Mouse (Mus musculus) mouse embryonic stem cell (cell line): Measurements from ENCODE around the gene 2700081O15Rik.
"Not testable (repeated sequence)": the region's sequence is repeated elsewhere in the genome, so short reads cannot be mapped to it uniquely, and the experiment has no call there.

Experiments
- in situ Hi-C, 2 experiments: fragments of 300-500 bp; cut with MboI; formaldehyde crosslinking; loops; 1 replicate in 1 of 2; 3 replicates in 1 of 2; pipeline ENCODE4 v1.14.3; 2019 to 2020; ENCODE audit warnings: low sequenced_read_pairs in 2 of 2, low pct_unique_long_range_greater_than_20kb in 1 of 2, mixed read lengths in 1 of 2; ENCODE audit not compliant: unreplicated experiment in 1 of 2

2700081O15Rik gene

DNA sequence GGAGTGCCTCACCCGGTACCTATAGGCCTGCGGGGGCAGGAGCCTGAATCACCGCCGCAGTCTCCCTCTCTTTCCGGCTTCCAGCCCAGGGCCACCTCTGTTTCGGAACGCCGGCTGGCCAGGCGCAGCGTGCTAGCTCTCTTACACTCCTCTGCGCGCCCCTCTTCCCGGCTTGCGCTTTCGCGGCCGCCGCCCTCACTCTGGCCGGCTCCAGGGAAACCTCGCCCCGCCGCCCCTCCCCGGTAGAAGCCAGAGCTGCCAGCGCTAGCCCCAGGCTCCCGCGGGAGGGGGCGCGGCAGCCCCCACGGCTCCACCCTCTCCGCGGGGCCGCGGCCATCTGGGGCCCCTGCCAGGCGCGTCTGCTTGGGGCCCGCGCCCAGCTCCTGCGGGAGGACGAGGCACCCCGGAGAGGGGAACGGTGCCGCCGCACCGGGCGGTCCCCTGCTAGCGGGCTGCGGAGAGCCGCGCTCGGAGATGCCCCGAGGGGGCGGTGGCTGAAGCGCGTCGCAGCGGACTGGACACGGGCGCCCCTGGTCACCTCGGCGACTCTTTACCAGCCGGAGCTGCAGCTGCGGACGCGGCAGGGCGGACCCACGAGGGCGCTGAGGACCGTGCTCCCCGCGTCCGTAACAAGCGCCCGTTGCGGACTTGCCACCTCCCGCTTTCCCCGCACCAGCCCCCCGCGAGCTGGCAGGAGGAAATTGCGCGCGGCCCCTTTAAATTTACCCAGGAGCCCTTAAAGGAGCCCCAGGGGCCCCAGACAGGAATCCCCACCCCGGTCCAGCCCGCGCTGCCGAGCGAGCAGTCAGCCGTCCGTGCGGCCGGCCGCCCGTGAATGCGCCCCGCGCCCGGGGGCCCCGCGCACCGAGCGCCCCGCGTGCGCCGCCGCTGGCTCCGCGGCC, at the start of gene 2700081O15Rik:
TSS of gene 2700081O15Rik (plus strand) at position 792 of the 902 bp plus-strand sequence.
- in situ Hi-C loops: loop anchor here (5.0 to 25.0 kb wide), 2 partner anchors 70 to 355 kb away; partner anchors contain the start of gene Macrod1 (in 1 of the 2)

DNA sequence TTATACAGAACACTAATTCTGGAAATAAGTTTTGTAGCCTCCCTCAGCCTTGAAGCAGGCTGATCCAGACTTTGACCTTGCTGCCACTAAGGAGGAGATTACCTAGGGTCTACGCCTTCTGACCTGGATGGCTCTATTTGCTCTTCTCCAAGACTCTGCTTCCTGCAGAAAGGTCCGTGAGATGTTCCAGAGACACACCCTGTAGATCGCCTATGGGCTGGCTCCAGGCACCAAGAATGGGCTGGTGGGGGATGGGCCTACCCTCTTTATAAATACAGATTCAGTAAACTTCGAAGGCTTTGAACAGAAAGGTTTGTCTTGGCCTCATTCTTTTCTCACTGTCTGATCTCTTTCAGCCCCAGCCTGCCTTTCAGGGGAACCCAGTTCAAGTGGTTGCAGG, 48.0 kb upstream of the 2700081O15Rik start:
- in situ Hi-C loops: not testable (repeated sequence)

DNA sequence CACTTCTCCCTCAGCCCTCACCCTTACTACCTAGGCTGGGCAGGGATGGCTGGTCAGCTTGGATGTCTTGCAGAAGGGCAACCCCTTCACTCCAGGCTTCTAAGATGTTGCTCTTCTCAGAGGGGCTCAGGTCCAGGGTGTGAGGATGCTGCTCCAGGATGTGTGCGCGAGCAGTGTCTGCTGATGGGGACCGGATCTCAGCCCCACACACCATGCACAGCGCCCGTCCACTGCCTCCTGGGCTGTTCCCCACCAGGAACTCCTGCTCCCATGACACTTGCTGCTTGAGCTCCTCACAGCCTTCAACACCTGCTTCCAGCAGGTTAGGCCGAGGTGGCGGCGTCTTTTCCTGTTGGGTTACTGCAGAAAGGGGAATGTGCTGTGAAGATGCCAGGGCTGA, 42.9 kb upstream of the 2700081O15Rik start:
- in situ Hi-C loops: no loop called here

DNA sequence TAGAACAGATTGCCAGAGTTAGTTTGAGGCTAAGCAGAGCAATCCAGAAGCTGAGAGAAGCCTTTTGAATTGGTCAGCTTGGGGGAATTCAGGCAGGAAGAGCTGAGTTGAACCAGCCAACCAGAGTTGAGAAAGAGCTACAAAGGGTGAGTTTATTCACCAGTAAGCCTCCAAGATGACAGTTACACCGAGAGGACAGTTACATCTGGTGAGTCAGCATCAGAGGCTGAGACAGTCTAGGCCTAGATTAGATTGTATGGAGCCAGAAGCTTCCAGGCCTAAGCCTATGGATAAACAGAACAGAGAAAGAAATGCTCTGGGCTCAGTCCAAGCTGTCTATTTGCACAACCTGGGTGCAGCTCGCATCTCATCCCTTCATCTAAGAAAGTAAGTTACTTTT, 39.8 kb upstream of the 2700081O15Rik start:
- in situ Hi-C loops: no loop called here

DNA sequence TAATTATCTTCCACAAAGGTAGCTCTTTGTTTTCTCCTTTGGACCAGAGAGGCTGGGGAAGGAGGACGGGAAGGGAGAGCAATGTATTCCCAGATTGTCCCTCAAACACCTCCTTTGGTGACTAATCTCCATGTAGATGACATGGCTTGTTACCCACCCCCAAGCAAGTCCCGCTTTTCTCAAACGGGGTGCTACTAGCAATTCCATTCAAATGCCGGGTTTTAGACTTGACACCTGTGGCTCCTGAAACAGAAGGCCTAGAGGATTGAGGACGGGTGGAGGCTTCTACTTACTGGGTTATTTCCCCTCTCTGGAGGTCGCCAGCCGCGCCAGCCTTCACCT, 35.5 kb upstream of the 2700081O15Rik start:
- in situ Hi-C loops: no loop called here

DNA sequence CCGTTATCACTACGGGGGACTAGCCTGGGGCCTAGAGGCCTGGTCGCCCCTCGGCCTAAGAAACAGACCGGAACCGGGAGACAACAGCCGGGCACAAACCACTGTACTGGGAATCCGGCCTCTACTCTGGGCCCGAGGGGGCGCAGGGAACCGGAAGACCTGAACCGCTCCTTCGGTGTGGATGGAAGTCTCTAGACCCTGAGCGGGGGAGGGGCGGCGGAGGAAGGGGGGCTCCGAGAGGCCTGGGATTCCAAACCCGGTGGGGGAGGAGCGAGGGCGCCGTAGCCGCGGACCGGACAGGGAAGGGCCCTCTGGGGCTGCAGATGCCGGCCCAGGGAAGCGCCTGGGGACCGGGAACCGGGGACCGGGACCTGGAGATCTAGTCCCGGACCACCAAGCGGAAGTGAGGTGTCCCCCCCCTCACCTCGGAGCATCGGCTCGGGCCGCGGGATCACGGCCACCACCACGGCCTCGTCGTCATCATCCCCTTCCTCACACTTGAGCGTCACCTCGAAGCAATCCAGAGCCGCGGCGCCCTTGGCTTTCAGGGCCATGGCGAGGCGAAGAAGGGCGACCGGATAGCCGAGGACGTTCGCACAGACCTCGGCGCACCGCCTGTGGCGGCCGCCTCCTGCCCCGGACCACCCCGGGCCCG, 35.0 kb upstream of the 2700081O15Rik start:
- in situ Hi-C loops: no loop called here

DNA sequence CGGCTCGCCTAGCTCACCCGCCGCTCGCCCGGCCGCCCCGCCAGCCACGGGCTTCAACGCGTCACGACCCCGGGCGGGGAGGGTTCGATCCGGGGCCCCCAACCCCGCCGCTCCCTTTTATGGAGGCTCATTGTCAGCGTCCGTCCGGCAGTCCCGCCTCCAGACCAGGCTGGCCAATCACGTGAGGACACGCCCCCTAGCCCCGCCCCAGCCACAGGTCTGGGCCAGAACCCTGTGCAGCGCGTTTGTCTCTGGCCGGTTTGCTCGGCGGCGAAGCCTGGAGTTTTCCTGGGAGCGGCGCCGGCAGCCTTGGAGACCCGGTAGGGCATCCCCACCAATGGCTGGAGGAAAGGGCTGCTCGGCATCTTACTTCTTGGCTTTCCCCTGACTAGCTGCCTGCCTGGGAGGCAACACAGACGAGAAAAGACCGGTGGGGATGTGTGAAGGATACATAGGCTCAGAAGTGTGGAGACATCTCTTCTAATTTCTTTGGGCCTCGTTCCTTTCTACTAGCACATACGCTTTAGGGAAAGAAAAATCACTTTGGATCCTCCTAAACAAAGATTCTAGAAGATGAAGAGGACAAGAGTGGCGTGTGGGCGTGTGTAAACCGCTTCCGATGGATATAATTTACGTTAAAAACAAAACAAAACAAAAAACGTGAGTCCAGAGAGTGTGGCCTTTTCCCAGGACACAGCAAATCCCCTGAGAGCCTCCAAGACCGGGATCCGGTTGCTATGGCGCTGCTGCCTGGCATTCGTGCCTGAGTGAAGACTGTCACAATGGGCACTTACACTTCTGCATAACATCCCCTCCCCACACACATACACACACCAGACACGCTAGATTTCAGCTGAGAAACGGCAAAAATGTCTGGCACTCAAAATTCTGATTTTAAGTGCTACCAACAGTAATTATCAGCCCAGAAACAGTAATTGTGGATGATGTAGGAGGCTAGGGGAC, 34.2 kb upstream of the 2700081O15Rik start, which contains the start of gene Spindoc:
TSS of gene Spindoc (minus strand) at position 92 of the 963 bp plus-strand sequence.
- in situ Hi-C loops: no loop called here

DNA sequence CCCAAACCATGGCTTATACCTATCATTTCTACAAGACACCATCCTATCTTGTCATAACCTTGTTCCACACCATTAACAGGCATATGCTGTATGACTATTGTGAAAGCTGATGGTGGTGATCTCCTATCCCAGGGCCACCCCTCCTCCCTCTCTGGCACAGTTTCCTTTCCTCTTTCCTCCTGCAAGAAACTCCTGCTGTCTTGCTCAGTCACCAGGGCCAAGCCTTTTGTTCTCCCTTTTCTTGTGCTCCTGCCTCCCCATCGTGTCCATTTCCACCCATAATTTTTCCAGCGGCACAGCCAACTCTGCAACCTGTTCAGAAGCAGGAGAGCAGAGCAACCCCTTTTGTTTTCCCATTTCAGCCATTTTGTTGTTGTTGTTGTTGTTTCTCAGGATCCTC, 31.4 kb upstream of the 2700081O15Rik start:
- in situ Hi-C loops: no loop called here

DNA sequence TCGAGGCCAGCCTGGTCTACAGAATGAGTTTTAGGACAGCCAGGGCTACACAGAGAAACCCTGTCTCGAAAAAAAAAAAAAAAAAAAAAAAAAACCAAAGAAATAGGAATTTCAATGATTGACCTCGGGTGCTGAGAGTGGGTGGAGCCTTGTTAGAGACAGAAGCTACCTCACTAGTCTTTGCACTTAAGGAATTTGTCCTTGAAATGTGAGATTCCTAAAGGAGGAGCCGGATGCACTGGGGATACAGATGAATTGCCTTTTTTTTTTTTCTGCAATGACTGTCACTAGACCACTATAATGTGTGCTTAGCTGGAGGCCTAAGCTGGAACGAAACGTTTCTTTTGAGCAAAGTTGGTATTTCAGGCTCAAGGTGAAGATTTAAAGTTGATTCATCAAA, 28.9 kb upstream of the 2700081O15Rik start:
- in situ Hi-C loops: no loop called here

DNA sequence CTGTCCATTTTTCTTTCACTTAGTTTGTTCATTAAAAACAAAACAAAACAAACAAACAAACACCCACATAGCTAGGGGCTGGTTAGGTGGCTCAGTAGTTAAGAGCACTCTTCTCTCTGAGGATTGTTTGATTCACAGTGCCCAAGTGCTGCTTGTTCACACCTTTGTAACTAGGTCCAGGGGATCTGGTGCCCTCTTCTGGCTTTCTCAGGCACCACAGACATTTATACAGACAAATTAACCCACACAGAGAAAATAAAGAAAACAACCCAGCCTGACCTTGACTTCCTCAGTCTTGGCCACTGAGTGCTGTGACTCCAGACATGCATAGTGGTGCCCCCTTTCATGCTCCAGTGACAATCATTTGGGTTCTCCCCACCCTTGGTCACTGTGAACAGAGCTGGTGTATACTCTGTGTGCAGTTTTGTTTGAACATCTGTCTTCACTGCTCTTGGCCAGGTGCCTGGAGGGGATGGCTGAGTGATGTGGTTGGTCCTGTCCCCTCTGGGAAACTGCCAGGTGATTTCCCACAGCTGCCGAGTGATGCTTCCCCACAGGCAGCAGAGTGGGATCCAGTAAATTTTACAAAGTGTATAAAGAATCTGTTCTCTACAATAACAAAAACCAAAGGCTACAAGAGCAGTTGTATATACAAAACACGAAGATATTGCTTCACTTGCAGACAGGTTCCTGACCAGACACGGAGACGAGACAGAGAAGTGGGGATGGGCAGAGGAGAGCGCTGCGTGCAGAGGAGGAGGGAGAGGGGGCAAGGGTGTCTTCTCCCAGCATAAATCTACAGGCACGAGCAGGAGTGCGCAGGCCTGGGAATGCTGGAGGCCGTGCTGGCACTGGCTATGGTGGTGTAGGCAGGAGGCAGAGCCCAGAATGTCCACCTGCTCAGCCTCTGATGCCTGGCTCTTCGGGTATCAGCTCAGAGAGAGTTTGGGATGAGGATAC, 20.3 kb upstream of the 2700081O15Rik start:
- in situ Hi-C loops: not testable (repeated sequence)

DNA sequence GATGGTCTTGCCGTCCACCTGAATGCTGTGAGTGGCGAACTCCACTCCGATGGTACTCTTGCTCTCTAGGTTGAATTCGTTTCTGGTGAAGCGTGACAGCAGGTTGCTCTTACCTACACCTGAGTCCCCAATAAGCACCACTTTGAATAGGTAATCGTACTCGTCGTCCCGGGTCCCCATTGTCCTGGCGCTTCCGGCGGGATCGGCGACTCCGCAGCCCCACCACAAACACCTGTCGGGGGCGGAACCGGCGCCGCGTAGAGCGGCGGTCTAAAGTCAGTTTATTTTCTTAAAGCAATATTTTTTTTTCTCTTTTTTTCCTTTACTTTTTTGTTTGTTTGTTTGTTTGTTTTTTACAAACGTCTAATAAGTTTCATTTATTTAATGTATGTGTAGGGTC, 18.5 kb upstream of the 2700081O15Rik start:
- in situ Hi-C loops: not testable (repeated sequence)

DNA sequence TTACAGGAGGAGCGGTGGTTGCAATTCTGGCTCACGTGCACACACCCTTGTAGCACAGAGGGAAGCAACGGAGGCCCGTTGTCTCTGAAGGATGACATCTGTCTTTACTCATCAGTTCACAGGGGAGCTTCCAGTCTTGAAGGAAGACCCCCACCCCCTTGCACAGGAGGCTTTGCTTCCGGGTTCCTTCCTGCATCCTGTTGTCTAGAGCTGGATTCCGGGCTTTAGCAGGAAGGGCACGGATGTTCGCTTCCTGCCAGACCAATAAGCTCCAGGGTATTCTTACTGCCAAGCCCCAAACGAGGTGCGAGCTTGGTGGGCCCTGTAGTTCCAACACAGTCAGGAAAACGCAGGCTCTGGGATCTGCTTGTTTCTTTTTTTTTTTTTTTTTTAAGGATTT, 16.8 kb upstream of the 2700081O15Rik start:
- in situ Hi-C loops: loop anchor here in 1 of 2 experiments (25.0 kb wide), 1 partner anchor 338 kb away; the partner anchor contains the start of gene Macrod1

DNA sequence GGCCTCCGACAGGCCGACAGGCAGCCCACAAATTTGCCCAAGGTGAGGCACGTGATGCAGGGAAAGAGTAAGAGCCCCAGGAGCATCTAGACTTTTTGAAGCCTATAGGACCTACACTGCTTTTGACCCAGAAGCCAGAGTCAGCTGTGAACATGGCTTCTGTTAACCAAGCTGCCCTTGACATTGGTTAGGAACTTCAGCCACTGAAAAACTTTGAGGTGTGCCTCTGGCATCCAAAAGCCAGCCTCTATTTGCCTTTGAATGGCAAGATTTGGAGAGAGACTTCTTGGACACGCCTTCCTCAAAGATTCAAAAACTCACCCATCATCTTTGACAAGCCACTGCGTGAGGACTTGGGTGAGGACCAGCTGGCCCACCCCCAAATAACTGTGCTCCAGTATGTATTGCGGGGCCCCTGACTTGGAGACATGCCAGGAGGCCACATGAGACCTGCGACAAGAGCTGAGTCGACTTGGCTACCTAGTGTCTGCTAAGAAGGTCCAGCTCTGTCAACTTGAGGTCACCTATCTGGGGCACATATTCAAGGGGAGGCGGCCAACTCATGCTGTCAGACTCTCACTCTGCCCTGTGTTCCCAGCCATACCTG, 12.7 kb upstream of the 2700081O15Rik start:
- in situ Hi-C loops: loop anchor here in 1 of 2 experiments (25.0 kb wide), 1 partner anchor 342 kb away; the partner anchor contains the start of gene Macrod1

DNA sequence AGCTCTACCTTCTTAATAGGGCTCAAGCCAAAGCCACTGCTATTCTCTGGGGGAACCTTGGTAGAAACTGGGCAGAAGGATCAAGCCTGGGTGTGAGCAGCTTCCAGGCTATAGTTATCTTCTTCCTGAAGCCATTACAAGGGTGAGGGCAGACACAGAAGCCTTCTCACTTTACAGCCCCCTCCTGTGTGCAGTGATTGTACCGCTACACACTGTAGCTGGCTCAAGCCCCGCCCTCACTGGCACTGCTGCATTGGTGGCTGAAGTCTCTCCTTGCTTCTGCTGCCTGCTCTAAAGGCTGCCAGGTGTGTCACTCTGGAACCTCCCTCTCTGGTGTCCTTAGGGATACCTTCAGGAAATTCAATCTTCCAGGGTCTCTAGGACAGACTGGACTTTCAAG, 5.1 kb upstream of the 2700081O15Rik start:
- in situ Hi-C loops: loop anchor here in 1 of 2 experiments (25.0 kb wide), 1 partner anchor 350 kb away; the partner anchor contains the start of gene Macrod1

DNA sequence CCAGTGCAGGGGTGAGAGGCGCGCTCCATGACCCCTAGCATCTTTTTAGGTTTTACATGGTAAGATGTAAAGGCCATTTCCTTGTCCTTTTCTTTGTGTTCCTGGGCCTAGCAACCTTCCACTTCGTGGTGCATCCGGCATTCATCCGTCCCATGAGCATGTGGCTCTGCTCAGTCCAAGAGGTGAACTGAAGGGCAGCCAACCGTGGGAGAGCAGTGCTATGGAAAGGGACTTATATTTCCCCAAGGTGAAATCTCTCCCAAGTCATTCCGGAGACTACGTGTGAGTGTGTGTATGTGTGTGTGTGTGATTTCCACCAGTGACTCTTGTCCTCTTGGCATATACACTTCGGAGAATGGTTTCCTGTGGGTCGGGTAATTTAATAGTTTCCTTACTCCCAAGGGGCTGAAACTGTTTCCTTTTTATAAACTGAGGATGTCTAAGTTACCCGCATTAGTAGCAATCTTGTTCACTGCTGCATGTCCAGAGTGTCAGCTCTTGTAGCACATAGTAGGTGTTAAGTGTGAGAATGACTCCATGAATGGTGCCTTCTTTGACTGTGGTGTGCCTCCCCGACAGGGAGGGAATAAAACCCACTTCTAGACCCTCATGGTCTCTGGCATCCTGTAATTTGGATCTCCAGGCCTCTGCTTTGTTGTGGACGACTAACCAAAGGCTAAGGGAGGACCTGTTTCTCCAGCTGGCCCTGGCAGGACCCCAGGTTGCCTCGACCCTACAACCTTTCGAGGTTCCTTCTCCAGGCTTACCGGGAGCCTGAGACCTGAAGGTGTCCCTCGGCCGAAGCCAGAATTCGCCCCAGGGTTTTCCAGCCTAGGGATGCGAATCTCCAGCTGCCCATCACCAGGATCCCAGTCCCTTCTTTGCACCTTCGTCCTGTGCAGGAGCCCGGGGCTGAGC, 1.2 kb upstream of the 2700081O15Rik start:
- in situ Hi-C loops: loop anchor here (5.0 to 25.0 kb wide), 2 partner anchors 69 to 354 kb away; partner anchors contain the start of gene Macrod1 (in 1 of the 2)
